Mouse (Mus musculus) midbrain, embryonic 11.5 days (tissue): ENCODE measurements at regions not wholly inside any gene's neighbourhood (a gene's known extent, or its start where the extent isn't known, plus 50 kb on each side); places are given as distances from the start of the nearest gene placed in this dataset.

Source experiments
- ATAC-seq: fragments of 200-750 bp; cut with Nextera tagmentation; 2 replicates; pipeline ENCODE4 v1.8.0; 2017; ENCODE audit warnings: moderate TSS enrichment, moderate library complexity; ENCODE audit not compliant: low FRiP score
- DNase-seq: peaks from one replicate; pipeline ENCODE4 v3.0.0; 2015; ENCODE audit warnings: low spot score; ENCODE audit errors: missing footprints
- H3K27ac ChIP-seq: fragments of 300-500 bp; sonication (generic); 2 replicates; pipeline ENCODE4 v1.5.1; 2014; ENCODE audit warnings: low read depth, low read length
- H3K27me3 ChIP-seq: fragments of 300-500 bp; sonication (generic); 2 replicates; pipeline ENCODE4 v1.6.1; 2014; ENCODE audit warnings: mild to moderate bottlenecking, low read length, moderate library complexity, mixed read lengths; ENCODE audit not compliant: control insufficient read depth, insufficient read depth
- H3K36me3 ChIP-seq: fragments of 300-500 bp; sonication (generic); 2 replicates; pipeline ENCODE4 v1.6.1; 2014; ENCODE audit warnings: mild to moderate bottlenecking, low read length, moderate library complexity, mixed read lengths; ENCODE audit not compliant: control insufficient read depth, insufficient read depth
- H3K4me1 ChIP-seq: fragments of 300-500 bp; sonication (generic); 2 replicates; pipeline ENCODE4 v1.6.1; 2014; ENCODE audit warnings: low read length; ENCODE audit not compliant: control insufficient read depth, insufficient read depth
- H3K4me2 ChIP-seq: fragments of 300-500 bp; sonication (generic); 2 replicates; pipeline ENCODE4 v1.6.1; 2014; ENCODE audit warnings: mild to moderate bottlenecking, moderate library complexity
- H3K4me3 ChIP-seq: fragments of 300-500 bp; sonication (generic); 2 replicates; pipeline ENCODE4 v1.5.1; 2014; ENCODE audit warnings: low read depth, low read length
- H3K9ac ChIP-seq: fragments of 300-500 bp; sonication (generic); 2 replicates; pipeline ENCODE4 v1.6.1; 2014; ENCODE audit warnings: low read length
- H3K9me3 ChIP-seq: fragments of 300-500 bp; sonication (generic); 2 replicates; pipeline ENCODE4 v1.6.1; 2016; ENCODE audit warnings: low read length; ENCODE audit not compliant: control insufficient read depth
- WGBS: fragments of 180-500 bp; shearing (Covaris S2); extraction: QIAGEN DNeasy Blood & Tissue Kit; methylation state at CpG from one replicate; pipeline ENCODE4 v1.1.7; 2014; 5-methylcytosine and 5-hydroxymethylcytosine counted together

DNA sequence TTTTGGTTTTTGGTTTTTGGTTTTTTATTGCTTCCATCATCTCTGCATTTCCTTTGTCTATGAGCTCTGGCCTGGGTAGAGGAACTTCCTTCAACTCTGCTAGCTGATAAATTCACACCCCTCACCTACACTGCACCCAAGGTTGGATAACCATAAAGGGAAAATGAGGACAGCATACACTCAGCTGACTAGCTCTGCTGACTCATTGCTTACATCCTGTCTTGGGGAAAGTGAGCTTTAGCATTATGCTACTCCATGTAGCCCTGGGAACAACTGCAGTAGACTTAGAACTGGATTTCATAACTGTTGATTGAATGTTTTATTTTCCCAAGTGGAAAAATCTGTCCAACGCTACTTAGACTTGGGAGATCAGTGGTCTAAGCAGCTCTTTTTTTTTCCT lies 406.3 kb upstream of the Gcfc2 start:
- Histone ChIP-seq H3K9ac (no peak overlapping the region), H3K9me3 (no peaks in the 10 kb centered on the region), H3K36me3 (no peaks in the 10 kb centered on the region), H3K27ac (no peak overlapping the region), H3K27me3 (no peaks in the 10 kb centered on the region), H3K4me1 (no peaks in the 10 kb centered on the region), H3K4me3 (no peak overlapping the region), H3K4me2 (no peak overlapping the region)
- DNase-seq (no peak), ATAC-seq (no peak)
- WGBS, result 78% methylated on average over 1 of the region's 1 CpGs

DNA sequence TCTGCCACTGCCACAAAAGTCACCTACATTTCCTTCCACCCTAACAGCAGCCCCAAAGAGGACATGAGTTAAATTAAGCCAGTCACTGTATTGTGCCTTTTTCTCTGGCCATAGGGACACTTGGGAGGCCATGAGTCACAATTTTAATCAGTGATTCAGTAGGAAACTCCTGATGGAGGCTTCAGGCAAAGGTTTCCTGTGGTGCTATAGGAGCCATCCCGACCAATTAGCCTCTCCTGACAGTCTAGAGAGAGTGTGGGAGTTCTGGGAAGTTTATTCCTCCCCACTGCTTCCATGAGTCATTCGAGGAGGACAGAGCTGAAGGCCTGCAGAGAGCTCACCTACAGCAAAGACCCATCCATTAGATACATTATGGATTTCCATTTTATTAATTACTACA lies 361.2 kb upstream of the Gcfc2 start:
- H3K9ac ChIP-seq, result no peak overlapping the region
- ATAC-seq (no peak), DNase-seq (no peak)
- no peak overlapping the region for H3K4me2 ChIP-seq
- no peak overlapping the region for H3K27ac ChIP-seq
- no peaks in the 10 kb centered on the region for H3K9me3 ChIP-seq
- no peak overlapping the region for H3K4me3 ChIP-seq
- H3K36me3 ChIP-seq, result no peaks in the 10 kb centered on the region
- H3K27me3 ChIP-seq, result no peaks in the 10 kb centered on the region
- H3K4me1 ChIP-seq, result no peaks in the 10 kb centered on the region
- 70% methylated on average over 2 of the region's 2 CpGs for WGBS

DNA sequence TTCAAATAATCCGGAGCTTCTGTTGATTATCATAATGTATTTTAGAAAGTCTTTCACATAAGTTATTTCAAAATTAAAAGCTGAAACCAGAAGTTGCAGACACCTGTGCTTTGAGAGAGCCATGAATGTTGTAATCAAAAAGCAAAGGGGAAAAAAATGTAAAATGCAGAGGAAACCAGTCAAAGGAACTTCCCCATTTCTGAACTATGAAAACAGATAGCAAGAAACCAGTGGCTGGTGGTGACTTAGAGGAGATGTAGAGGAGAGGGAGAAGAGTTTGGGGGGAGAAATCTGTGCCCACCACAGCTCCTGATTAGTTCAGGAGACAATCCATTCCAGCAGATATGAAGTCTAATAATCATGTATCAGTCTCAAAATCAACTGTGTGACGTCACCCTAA lies 360.3 kb upstream of the Gcfc2 start:
- no peak overlapping the region for H3K4me2 ChIP-seq
- H3K4me3 ChIP-seq, result no peak overlapping the region
- no peaks in the 10 kb centered on the region for H3K4me1 ChIP-seq
- H3K9me3 ChIP-seq, result no peaks in the 10 kb centered on the region
- no peak overlapping the region for H3K9ac ChIP-seq
- WGBS, result 91% methylated on average over 2 of the region's 2 CpGs
- DNase-seq, result no peak
- H3K27ac ChIP-seq, result no peak overlapping the region
- H3K27me3 ChIP-seq, result no peaks in the 10 kb centered on the region
- no peak for ATAC-seq
- H3K36me3 ChIP-seq, result no peaks in the 10 kb centered on the region

DNA sequence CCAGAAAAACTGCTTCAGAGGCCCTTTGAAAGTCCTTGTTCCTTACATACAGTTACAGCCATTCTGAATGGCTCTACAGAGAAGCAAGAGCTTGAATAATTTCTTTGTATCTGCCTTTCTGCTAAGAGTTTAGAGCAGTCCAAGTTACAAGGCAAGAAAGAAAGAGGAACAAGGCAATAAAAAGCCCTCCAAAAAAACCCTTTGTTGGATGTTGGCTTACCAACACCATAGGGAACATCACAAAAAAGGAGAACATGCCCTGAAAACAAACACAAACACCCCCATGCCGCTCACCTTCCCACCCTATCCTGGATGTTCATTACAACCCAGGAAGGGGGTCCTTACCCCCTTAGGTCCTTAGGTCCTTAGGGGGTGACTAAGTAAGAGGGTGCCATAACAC lies 359.2 kb upstream of the Gcfc2 start:
- Histone ChIP-seq H3K9me3 (no peaks in the 10 kb centered on the region), H3K4me1 (no peaks in the 10 kb centered on the region), H3K9ac (no peak overlapping the region), H3K4me2 (no peak overlapping the region), H3K27me3 (no peaks in the 10 kb centered on the region), H3K36me3 (no peaks in the 10 kb centered on the region), H3K27ac (no peak overlapping the region), H3K4me3 (no peak overlapping the region)
- no peak for DNase-seq
- no peak for ATAC-seq
- WGBS, result 90% methylated on average over 1 of the region's 1 CpGs

DNA sequence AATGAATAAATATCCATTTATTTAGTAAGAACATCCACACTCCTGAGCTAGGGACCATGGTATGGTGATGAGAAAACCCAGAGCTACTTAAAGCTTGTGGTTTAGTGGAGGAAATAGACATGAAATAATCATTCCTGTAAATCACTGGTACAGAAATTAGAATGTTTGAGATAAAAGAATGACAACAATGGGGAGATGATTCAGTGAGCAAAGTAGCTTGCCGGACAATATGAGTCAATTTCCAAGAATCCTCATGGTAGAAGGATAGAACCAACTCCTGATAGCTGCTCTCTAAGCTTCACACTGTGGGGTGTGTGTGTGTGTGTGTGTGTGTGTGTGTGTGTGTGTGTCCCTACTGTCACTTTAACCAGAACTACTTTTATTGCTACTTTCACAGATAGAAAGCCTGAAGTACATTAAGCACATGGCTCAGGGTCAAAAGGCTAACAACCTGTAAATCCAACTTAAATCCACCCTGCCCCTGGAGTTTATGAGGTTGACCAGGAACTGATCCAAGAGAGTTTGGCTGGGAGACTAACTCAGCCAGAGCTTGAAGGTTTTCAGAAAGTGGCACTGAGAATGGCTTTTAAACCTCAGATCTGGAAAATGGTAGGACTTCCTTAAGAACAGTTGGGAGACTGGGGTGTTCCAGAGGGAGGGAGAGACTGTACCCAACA lies 336.9 kb upstream of the Gcfc2 start:
- Histone ChIP-seq H3K36me3 (no peaks in the 10 kb centered on the region), H3K9ac (no peak overlapping the region), H3K27ac (no peak overlapping the region), H3K9me3 (no peaks in the 10 kb centered on the region), H3K4me1 (no peaks in the 10 kb centered on the region), H3K4me2 (no peak overlapping the region), H3K27me3 (no peaks in the 10 kb centered on the region), H3K4me3 (no peak overlapping the region)
- ATAC-seq, result no peak
- no peak for DNase-seq
- 89% methylated on average over 1 of the region's 1 CpGs for WGBS

DNA sequence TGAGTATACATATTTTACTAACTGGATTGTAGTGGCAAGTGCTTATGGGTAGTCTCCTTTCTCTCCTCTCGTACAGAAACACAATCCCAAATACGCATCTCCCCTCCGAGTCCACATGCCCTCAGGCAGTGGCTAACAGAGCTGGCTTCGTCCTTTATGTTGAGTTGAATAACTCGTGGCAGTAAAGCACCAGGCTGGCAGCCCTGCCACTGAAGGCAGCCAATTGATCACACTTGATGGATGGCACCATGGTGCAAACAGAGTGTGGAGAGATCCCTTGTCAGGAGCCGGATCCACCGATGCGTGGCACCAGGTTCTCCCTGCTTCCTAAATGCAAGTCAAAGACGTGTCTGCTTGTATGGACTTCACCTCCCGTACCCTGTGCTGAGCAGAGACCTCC lies 333.7 kb upstream of the Gcfc2 start:
- Histone ChIP-seq H3K9me3 (no peaks in the 10 kb centered on the region), H3K4me2 (no peak overlapping the region), H3K27ac (no peak overlapping the region), H3K9ac (no peak overlapping the region), H3K36me3 (no peaks in the 10 kb centered on the region), H3K27me3 (no peaks in the 10 kb centered on the region), H3K4me3 (no peak overlapping the region), H3K4me1 (peaks cover 6% of the 10 kb centered on the region; the same call in 1 of the 2 replicates)
- 84% methylated on average over 10 of the region's 10 CpGs for WGBS
- no peak for DNase-seq
- no peak for ATAC-seq

DNA sequence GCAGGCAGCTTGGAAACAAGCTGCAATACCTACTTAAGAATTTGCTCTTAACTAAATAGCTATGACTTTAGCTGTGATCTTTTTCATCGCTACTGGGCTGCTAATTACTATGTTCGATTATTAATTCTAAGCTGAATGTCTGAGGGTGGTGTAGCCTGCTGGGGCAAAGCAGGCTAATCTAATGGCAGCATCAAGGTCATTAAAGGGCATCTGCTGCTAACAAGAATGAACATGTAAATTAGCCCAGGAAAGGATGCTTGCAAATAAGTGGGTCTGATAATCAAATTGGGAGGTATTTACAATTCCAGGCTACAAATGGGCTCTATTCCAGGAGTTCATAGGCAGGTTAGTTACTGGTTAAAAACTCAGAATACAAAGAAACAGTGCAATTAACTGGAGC lies 327.5 kb upstream of the Gcfc2 start:
- DNase-seq (no peak), ATAC-seq (no peak)
- Histone ChIP-seq H3K4me2 (no peak overlapping the region), H3K9ac (no peak overlapping the region), H3K4me3 (no peak overlapping the region), H3K36me3 (no peaks in the 10 kb centered on the region), H3K27ac (no peak overlapping the region), H3K27me3 (no peaks in the 10 kb centered on the region), H3K9me3 (no peaks in the 10 kb centered on the region), H3K4me1 (peaks cover 6% of the 10 kb centered on the region; the same call in 1 of the 2 replicates)
- 61% methylated on average over 2 of the region's 2 CpGs for WGBS

DNA sequence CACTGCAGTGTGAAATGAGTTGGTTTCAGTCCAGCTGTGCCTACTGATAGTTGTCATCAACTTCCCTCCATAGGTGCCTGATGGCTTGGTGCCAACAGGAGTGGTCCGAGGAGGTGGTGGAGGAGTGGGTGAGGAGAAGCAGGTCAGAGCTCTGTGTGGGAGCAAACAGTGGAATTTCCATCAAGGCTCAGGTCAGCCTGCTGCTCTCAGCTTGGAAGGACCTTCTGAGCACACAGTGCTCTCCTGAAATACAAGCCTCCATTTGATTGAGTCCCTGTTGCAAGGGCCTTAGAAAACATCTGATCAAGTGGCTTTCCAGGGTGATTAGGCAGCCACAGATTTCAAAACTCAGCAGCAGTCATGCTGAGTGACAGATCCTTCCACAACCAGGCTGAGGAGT lies 314.8 kb upstream of the Gcfc2 start:
- no peaks in the 10 kb centered on the region for H3K9me3 ChIP-seq
- H3K4me2 ChIP-seq, result no peak overlapping the region
- no peak overlapping the region for H3K9ac ChIP-seq
- H3K27me3 ChIP-seq, result no peaks in the 10 kb centered on the region
- H3K4me3 ChIP-seq, result no peak overlapping the region
- DNase-seq, result no peak
- 80% methylated on average over 1 of the region's 1 CpGs for WGBS
- no peaks in the 10 kb centered on the region for H3K36me3 ChIP-seq
- ATAC-seq, result no peak
- no peak overlapping the region for H3K27ac ChIP-seq
- no peaks in the 10 kb centered on the region for H3K4me1 ChIP-seq

DNA sequence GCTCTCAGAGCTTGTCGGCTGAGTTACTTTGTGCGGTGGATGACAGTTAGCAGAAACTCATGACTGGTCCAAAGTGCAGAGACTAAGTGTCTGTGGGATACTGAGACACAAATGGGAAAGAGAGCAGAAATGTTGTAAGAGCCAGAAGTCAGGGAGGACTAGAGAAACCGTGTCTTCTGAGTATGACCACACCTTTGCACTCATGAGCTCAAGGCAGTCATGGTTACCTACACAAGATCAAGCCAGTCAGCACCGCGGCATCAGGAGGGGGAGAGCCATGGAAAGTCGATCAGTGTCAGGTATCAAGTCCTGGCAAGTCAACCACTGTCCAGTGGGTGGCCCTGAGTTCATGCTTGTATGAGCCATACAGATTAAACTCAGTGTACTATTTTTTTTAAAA lies 311.5 kb upstream of the Gcfc2 start:
- Histone ChIP-seq H3K27me3 (no peaks in the 10 kb centered on the region), H3K4me1 (no peaks in the 10 kb centered on the region), H3K4me3 (no peak overlapping the region), H3K9me3 (no peaks in the 10 kb centered on the region), H3K9ac (no peak overlapping the region), H3K36me3 (no peaks in the 10 kb centered on the region), H3K27ac (no peak overlapping the region), H3K4me2 (no peak overlapping the region)
- 86% methylated on average over 6 of the region's 6 CpGs for WGBS
- ATAC-seq (no peak), DNase-seq (no peak)
